Comparison of ENCODE assay signal across 9 mouse cellular contexts in the genomic region with DNA sequence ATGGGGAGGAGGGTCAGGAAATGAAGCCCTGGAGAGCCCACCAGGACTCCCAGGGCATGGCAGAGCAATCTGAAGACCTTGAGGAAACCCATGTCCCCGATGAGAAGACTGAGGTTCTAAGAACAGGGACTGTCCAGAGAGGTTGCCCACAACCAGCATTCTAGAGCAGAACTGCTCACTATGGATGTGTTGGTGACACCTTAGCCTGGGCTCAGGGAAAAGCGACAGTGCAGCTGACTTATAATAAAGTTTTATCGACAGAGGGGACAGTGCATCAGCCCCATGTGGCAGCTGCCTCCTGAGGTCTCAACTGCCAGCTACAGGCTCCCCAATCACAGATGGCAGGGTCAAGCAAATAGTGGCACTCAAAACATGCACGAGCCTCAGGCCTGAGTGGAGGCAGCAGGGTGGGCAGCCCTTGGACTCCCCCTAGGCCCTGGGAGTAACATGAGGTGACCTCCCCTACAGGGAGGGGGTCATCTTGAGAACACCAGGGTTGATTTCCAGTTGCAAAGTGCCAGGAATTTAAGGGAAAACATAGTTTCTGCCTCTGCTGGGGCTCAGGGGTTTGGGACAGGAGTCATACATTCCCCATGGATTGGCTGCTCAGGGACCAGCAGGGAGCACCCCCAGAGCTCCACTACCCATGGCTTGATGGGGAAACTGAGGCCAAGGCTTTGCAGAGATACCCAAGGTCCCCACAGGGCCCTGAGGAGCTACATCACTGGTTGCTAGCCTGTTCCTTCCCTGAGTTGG. TPM values are rescaled to one million over a fixed set of nuclear protein-coding genes. Genes with fewer than 3 reads are reported as not detected.
DNase-seq lines count a peak whose midpoint lies in the region; ATAC-seq and TF ChIP-seq lines count a peak whose summit lies in the region.
"Had no signal": no experiment of that assay in that cellular context is flagged by ENCODE, and none has a peak within 500 bp of the region (broad histone marks: within the 10 kb centered on the region; RNA-seq: fewer than 3 reads in every experiment).

No protein-coding gene starts in this region.

- no peak overlapping the region for H3ac ChIP-seq in myocyte (ENCODE audit: control insufficient read depth, insufficient read length)

- peaks cover 67% of the 10 kb centered on the region for H3K4me1 ChIP-seq in heart, embryonic 12.5 days (replicated peaks)

- H3K9me3 ChIP-seq in heart, embryonic 12.5 days (replicated peaks) = no peaks in the 10 kb centered on the region
- H3K9me3 ChIP-seq: liver, embryonic 15.5 days; midbrain, embryonic 12.5 days had no signal

- H3K36me3 ChIP-seq in heart, embryonic 12.5 days = peaks cover 27% of the 10 kb centered on the region
- peaks cover 5% of the 10 kb centered on the region for H3K36me3 ChIP-seq in myocyte (ENCODE audit: control insufficient read depth, insufficient read depth)
- H3K36me3 ChIP-seq: liver, embryonic 15.5 days had no signal

- peak; percentile 2 to 9 for DNase-seq in heart, adult 9 months (ENCODE audit: low spot score in 2 of 2)
- peak; percentile 0 to 5 for DNase-seq in spleen, postnatal 14 days (ENCODE audit: low spot score in 2 of 2)
- no peak for DNase-seq in spleen, postnatal 36 days (ENCODE audit: low spot score in 2 of 2)
- DNase-seq in cerebellum, postnatal 10 days = peak; percentile 25 to 27

- H3K27ac ChIP-seq in heart, embryonic 12.5 days (ENCODE audit: poor library complexity, severe bottlenecking) = no peak overlapping the region
- H3K27ac ChIP-seq: liver, embryonic 15.5 days; midbrain, embryonic 12.5 days had no signal

- ATAC-seq in heart, embryonic 12.5 days (ENCODE audit: insufficient number of reproducible peaks, low FRiP score) = no peak
- ATAC-seq in monocyte, adult 5-6 weeks (replicated peaks; ENCODE audit: insufficient number of reproducible peaks, low FRiP score, low TSS enrichment, poor library complexity, severe bottlenecking) = no peak

- no peak overlapping the region for H3K4me3 ChIP-seq in heart, embryonic 12.5 days
- no peak overlapping the region for H3K4me3 ChIP-seq in myocyte
- H3K4me3 ChIP-seq: liver, embryonic 15.5 days; midbrain, embryonic 12.5 days had no signal

- peaks cover 86% of the 10 kb centered on the region for H3K79me2 ChIP-seq in myocyte (ENCODE audit: control insufficient read depth, insufficient read depth)

- no peak overlapping the region; the same call in 1 of the 2 replicates for H3K9ac ChIP-seq in heart, embryonic 12.5 days
- H3K9ac ChIP-seq: liver, embryonic 15.5 days; midbrain, embryonic 12.5 days had no signal

- H3K27me3 ChIP-seq in heart, embryonic 12.5 days (replicated peaks) = no peaks in the 10 kb centered on the region
- H3K27me3 ChIP-seq in myocyte (ENCODE audit: control insufficient read depth, insufficient read depth, insufficient read length) = no peaks in the 10 kb centered on the region

- 71% methylated on average over 4 of the region's 4 CpGs for WGBS in heart, embryonic 12.5 days

- TF ChIP-seq POLR2A in myocyte (IDR thresholded peaks at IDR 0.05; ENCODE audit: insufficient read length, low read depth) = no peak

- no peak overlapping the region for H3K4me2 ChIP-seq in heart, embryonic 12.5 days
- H3K4me2 ChIP-seq in myocyte (ENCODE audit: low read depth) = peak overlapping the region; percentile 77
- H3K4me2 ChIP-seq: liver, embryonic 15.5 days; midbrain, embryonic 12.5 days had no signal

TF ChIP-seq in myocyte, 11 proteins besides CTCF, POLR2A, EP300 and RAD21:
- peak in 2 of 3 experiments; percentile 25 to 63 for TF ChIP-seq MYOD1 (IDR thresholded peaks at IDR 0.05; ENCODE audit: control insufficient read depth in 1 of 3, insufficient read length in 2 of 3, low read depth in 2 of 3)
- TF ChIP-seq SRF (IDR thresholded peaks at IDR 0.05; ENCODE audit: control insufficient read depth, insufficient read length, low read depth) = peak; percentile 22
- no peak for TF ChIP-seq CEBPB (IDR thresholded peaks at IDR 0.05; ENCODE audit: insufficient read depth, poor library complexity, severe bottlenecking)
- TF ChIP-seq MYOG (IDR thresholded peaks at IDR 0.05; ENCODE audit: control insufficient read depth in 1 of 3, insufficient read depth in 1 of 3, insufficient read length in 2 of 3, low read depth in 2 of 3) = peak in 2 of 3 experiments; percentile 58 to 61
TF ChIP-seq in myocyte: peak in this region for 3.

RNA-seq across cellular contexts. Expression of a gene that starts 28.4 kb away (rescaled TPM):
- 2.9 and 4.3 TPM in 2 replicates for polyA plus RNA-seq in heart, embryonic 12.5 days (2016; fragmentation: Nextera tagmentation; extraction: Ambion mirVana)
- 0.30 TPM for polyA plus RNA-seq in myocyte (2012; fragmentation: generic; extraction: Trizol)
- 3.9 to 7.9 TPM (median 6.3 TPM) in 3 replicates for total RNA-seq in monocyte, adult 5-6 weeks (2017)

RNA-seq across cellular contexts. Expression of a gene that starts 32.4 kb away (rescaled TPM):
- 1.2 and 1.8 TPM in 2 replicates for polyA plus RNA-seq in heart, embryonic 12.5 days (2016; fragmentation: Nextera tagmentation; extraction: Ambion mirVana)
- polyA plus RNA-seq in myocyte (2012; fragmentation: generic; extraction: Trizol) = 0.73 TPM
- not detected in 3 replicates for total RNA-seq in monocyte, adult 5-6 weeks (2017)
- polyA plus RNA-seq: liver, embryonic 15.5 days had no signal

RNA-seq across cellular contexts. Expression of a gene that starts 34.2 kb away (rescaled TPM):
- polyA plus RNA-seq in heart, embryonic 12.5 days (2016; fragmentation: Nextera tagmentation; extraction: Ambion mirVana) = 39.3 and 40.7 TPM in 2 replicates
- 115 TPM for polyA plus RNA-seq in myocyte (2012; fragmentation: generic; extraction: Trizol)
- 4.1 to 7.6 TPM (median 5.1 TPM) in 3 replicates for total RNA-seq in monocyte, adult 5-6 weeks (2017)

RNA-seq across cellular contexts. Expression of a gene that starts 37.0 kb away (rescaled TPM):
- polyA plus RNA-seq in heart, embryonic 12.5 days (2016; fragmentation: Nextera tagmentation; extraction: Ambion mirVana) = 1.9 and 2.2 TPM in 2 replicates
- polyA plus RNA-seq in myocyte (2012; fragmentation: generic; extraction: Trizol) = 1.7 TPM
- 2.3 to 3.7 TPM in 2 of 3 replicates, not detected in the other for total RNA-seq in monocyte, adult 5-6 weeks (2017)

RNA-seq across cellular contexts. Expression of a gene that starts 37.0 kb away (rescaled TPM):
- polyA plus RNA-seq in heart, embryonic 12.5 days (2016; fragmentation: Nextera tagmentation; extraction: Ambion mirVana) = 66.7 and 66.9 TPM in 2 replicates
- polyA plus RNA-seq in myocyte (2012; fragmentation: generic; extraction: Trizol) = 103 TPM
- 18.6 to 22.3 TPM (median 20.9 TPM) in 3 replicates for total RNA-seq in monocyte, adult 5-6 weeks (2017)

Comparison
In these comparisons a context has a peak if more than half of its experiments do, and no peak if none do; other contexts are left out.
1. DNase-seq: peak in heart, adult 9 months (2 of 2), spleen, postnatal 14 days (2 of 2) and cerebellum, postnatal 10 days (2 of 2); none in spleen, postnatal 36 days (0 of 2).